Mouse (Mus musculus): Measurements from ENCODE around the gene Bpi. TPM values are rescaled to one million over a fixed set of nuclear protein-coding genes. Genes with fewer than 3 reads are reported as not detected.

Bpi gene
- polyA plus RNA-seq, 1 experiment from 2014 or later: not detected

GRCm38 (mm10) chr2:158306696-158307049 lies 48.8 kb downstream of the Bpi start:
- Histone ChIP-seq H3K4me3 (no peak overlapping the region), H3K4me1 (no peaks in the 10 kb centered on the region), H3K4me2 (replicated peaks) (no peak overlapping the region), H3K9ac (replicated peaks) (no peak overlapping the region), H3K36me3 (no peaks in the 10 kb centered on the region), H3K27me3 (no peaks in the 10 kb centered on the region), H3K27ac (replicated peaks) (no peak overlapping the region), H3K9me3 (no peaks in the 10 kb centered on the region)
- no peak for ATAC-seq (replicated peaks)
- WGBS: 53% methylated on average over 6 of the region's 6 CpGs

- no peaks in the 10 kb centered on the region for H3K27me3 ChIP-seq
- H3K4me1 ChIP-seq: no peaks in the 10 kb centered on the region
- no peaks in the 10 kb centered on the region for H3K36me3 ChIP-seq
- 50% methylated on average over 5 of the region's 5 CpGs for WGBS
- H3K9me3 ChIP-seq: no peaks in the 10 kb centered on the region
- no peak overlapping the region for H3K9ac ChIP-seq (replicated peaks)
- no peak overlapping the region for H3K4me2 ChIP-seq (replicated peaks)
- H3K27ac ChIP-seq (replicated peaks): no peak overlapping the region
- no peak overlapping the region for H3K4me3 ChIP-seq
- ATAC-seq (replicated peaks): no peak
Measured at GRCm38 (mm10) chr2:158308276-158308675, 50.4 kb downstream of the Bpi start.

DNA sequence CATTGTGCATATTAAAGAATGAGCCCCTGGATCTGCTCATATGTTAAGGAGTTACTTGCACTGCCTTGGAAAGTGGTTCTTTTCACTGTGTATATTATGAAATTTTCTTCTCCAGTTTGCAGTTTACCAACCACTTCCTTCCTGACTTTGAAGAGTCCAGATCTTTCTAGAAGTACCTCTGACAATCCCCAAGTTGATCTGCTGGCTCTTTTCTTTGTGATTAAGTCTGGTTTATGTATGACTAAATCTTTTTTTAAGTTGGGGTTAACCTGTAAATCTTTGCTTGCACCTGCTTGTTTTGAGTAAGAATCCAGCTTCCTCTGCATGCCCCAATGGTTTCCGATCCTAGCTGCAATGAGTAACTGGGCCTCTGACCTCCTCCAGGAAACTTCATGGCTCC lies 55.2 kb downstream of the Bpi start:
- Histone ChIP-seq H3K36me3 (no peaks in the 10 kb centered on the region), H3K9ac (replicated peaks) (no peak overlapping the region), H3K4me1 (peaks cover 4% of the 10 kb centered on the region; the same call in 1 of the 2 replicates), H3K4me2 (replicated peaks) (no peak overlapping the region), H3K4me3 (no peak overlapping the region), H3K27me3 (no peaks in the 10 kb centered on the region), H3K9me3 (no peaks in the 10 kb centered on the region), H3K27ac (replicated peaks) (no peak overlapping the region)
- no peak for ATAC-seq (replicated peaks)
- 78% methylated on average over 1 of the region's 1 CpGs for WGBS

DNA sequence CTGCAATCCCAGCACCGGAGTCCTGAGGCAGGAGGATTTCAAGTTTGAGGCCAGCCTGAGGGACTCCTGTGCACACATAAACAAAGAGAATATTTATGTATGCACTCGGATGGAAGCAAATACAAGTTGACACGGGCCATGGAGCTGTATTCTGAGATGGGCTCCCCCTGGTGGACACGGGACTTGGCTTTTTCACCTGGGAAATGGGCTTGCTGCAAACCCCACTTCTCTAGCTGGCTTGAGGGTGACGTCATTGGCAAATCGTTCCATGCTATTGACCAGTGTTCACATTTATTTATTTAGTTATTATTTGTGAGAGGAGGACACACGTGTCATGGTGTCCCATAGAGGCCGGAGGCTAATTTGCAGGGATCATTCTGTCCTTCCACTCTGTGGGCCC lies 58.5 kb downstream of the Bpi start:
- Histone ChIP-seq H3K36me3 (no peaks in the 10 kb centered on the region), H3K4me1 (peaks cover 4% of the 10 kb centered on the region; the same call in 1 of the 2 replicates), H3K4me3 (no peak overlapping the region), H3K9ac (replicated peaks) (no peak overlapping the region), H3K27ac (replicated peaks) (no peak overlapping the region), H3K9me3 (no peaks in the 10 kb centered on the region), H3K27me3 (no peaks in the 10 kb centered on the region), H3K4me2 (replicated peaks) (no peak overlapping the region)
- 73% methylated on average over 8 of the region's 8 CpGs for WGBS
- no peak for ATAC-seq (replicated peaks)

- Histone ChIP-seq H3K27me3 (no peaks in the 10 kb centered on the region), H3K4me3 (no peak overlapping the region), H3K9ac (replicated peaks) (no peak overlapping the region), H3K4me2 (replicated peaks) (no peak overlapping the region), H3K36me3 (no peaks in the 10 kb centered on the region), H3K9me3 (no peaks in the 10 kb centered on the region), H3K4me1 (peaks cover 4% of the 10 kb centered on the region; the same call in 1 of the 2 replicates), H3K27ac (replicated peaks) (0 out of 2 replicates have a peak overlapping the region, but pooled peaks have one; percentile 10)
- ATAC-seq (replicated peaks): peak; percentile 71
- WGBS: 13% methylated on average over 5 of the region's 5 CpGs
Measured at GRCm38 (mm10) chr2:158317026-158317425, 59.1 kb downstream of the Bpi start.

- ATAC-seq (replicated peaks): no peak
- Histone ChIP-seq H3K4me1 (peaks cover 4% of the 10 kb centered on the region; the same call in 1 of the 2 replicates), H3K27me3 (no peaks in the 10 kb centered on the region), H3K27ac (replicated peaks) (no peak overlapping the region), H3K4me2 (replicated peaks) (no peak overlapping the region), H3K9me3 (no peaks in the 10 kb centered on the region), H3K4me3 (no peak overlapping the region), H3K9ac (replicated peaks) (no peak overlapping the region), H3K36me3 (no peaks in the 10 kb centered on the region)
- WGBS: 89% methylated on average over 6 of the region's 6 CpGs
Measured at GRCm38 (mm10) chr2:158321596-158321995, 63.7 kb downstream of the Bpi start.

DNA sequence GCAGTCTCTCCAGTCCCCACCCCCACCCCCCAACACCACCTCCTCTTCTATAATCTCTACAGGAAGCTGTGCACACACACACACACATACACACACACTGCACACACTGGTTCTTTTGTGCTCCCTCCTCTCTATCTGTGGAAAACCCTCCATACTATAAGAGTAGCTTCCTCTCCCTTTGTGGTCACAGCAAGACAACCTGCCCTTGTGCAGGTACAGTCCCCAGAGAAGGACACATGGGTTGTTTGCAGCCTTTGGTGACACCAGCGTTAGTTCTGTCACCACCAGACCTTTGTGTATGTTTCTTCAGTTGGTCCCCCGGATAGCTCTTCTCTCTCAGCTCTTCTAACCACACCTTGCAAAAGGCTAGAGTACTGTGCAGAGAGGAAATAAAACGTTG lies 65.0 kb downstream of the Bpi start:
- H3K4me2 ChIP-seq (replicated peaks): no peak overlapping the region
- H3K4me1 ChIP-seq: no peaks in the 10 kb centered on the region
- H3K27me3 ChIP-seq: no peaks in the 10 kb centered on the region
- H3K36me3 ChIP-seq: no peaks in the 10 kb centered on the region
- WGBS: 77% methylated on average over 3 of the region's 3 CpGs
- no peak for ATAC-seq (replicated peaks)
- no peaks in the 10 kb centered on the region for H3K9me3 ChIP-seq
- no peak overlapping the region for H3K4me3 ChIP-seq
- H3K27ac ChIP-seq (replicated peaks): no peak overlapping the region
- H3K9ac ChIP-seq (replicated peaks): no peak overlapping the region

- H3K4me3 ChIP-seq: no peak overlapping the region
- no peaks in the 10 kb centered on the region for H3K36me3 ChIP-seq
- H3K27ac ChIP-seq (replicated peaks): no peak overlapping the region
- no peak overlapping the region for H3K4me2 ChIP-seq (replicated peaks)
- H3K9ac ChIP-seq (replicated peaks): no peak overlapping the region
- ATAC-seq (replicated peaks): peak; percentile 63; the same call in 1 of the 2 replicates
- H3K9me3 ChIP-seq: no peaks in the 10 kb centered on the region
- no peaks in the 10 kb centered on the region for H3K4me1 ChIP-seq
- 62% methylated on average over 10 of the region's 10 CpGs for WGBS
- no peaks in the 10 kb centered on the region for H3K27me3 ChIP-seq
Measured at GRCm38 (mm10) chr2:158324531-158325190, 66.8 kb downstream of the Bpi start.

DNA sequence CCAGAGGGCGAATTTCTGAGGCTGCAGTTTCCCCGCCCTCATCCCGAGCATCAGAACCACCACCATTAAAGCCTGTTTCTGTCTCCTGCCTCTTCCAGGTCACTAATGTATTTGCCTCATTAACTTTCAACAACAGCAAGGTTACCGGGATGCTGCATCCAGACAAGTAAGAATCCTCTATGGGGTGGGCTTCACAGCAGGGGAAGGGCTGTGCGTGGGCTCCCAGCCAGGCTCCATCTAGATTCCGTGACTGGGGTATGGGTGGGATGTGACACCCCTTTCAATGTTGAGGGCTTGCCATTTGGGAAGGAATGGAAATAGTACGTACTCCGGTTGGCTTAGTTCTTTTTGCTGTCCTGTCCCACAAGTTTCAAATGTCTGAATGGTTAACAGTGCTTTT lies 67.7 kb downstream of the Bpi start:
- ATAC-seq (replicated peaks): no peak
- Histone ChIP-seq H3K27ac (replicated peaks) (no peak overlapping the region), H3K27me3 (no peaks in the 10 kb centered on the region), H3K36me3 (no peaks in the 10 kb centered on the region), H3K9me3 (no peaks in the 10 kb centered on the region), H3K4me2 (replicated peaks) (no peak overlapping the region), H3K4me1 (no peaks in the 10 kb centered on the region), H3K9ac (replicated peaks) (no peak overlapping the region), H3K4me3 (no peak overlapping the region)
- WGBS: 53% methylated on average over 8 of the region's 8 CpGs

Small RNA genes lying within 50 kb of the gene (microRNA-seq; reads per million reads assigned to microRNA genes)
- not detected for gene Mir7685

Other genes starting within 250 kb of the Bpi start
- gene Tti1, start 229.7 kb upstream of the Bpi start, polyA plus RNA-seq (2015; fragmentation: Nextera tagmentation; extraction: Ambion mirVana): 21.3 and 22.2 TPM in 2 replicates
- gene Rprd1b, start 229.6 kb upstream of the Bpi start, polyA plus RNA-seq (2015; fragmentation: Nextera tagmentation; extraction: Ambion mirVana): 38.9 and 44.1 TPM in 2 replicates
- 4.7 and 5.0 TPM in 2 replicates for gene Tgm2, start 111.7 kb upstream of the Bpi start, polyA plus RNA-seq (2015; fragmentation: Nextera tagmentation; extraction: Ambion mirVana)
- gene D630003M21Rik, start 28.9 kb upstream of the Bpi start, polyA plus RNA-seq (2015; fragmentation: Nextera tagmentation; extraction: Ambion mirVana): 1.7 and 2.4 TPM in 2 replicates
- gene Lbp, start 48.4 kb downstream of the Bpi start, polyA plus RNA-seq (2015; fragmentation: Nextera tagmentation; extraction: Ambion mirVana): 2.4 and 2.7 TPM in 2 replicates
- gene Snhg11, start 117.5 kb downstream of the Bpi start, polyA plus RNA-seq (2015; fragmentation: Nextera tagmentation; extraction: Ambion mirVana): 108 and 109 TPM in 2 replicates
- gene Ralgapb, start 151.8 kb downstream of the Bpi start, polyA plus RNA-seq (2015; fragmentation: Nextera tagmentation; extraction: Ambion mirVana): 23.8 and 27.7 TPM in 2 replicates
- not detected in 2 replicates for gene Adig, start 244.5 kb downstream of the Bpi start, polyA plus RNA-seq (2015; fragmentation: Nextera tagmentation; extraction: Ambion mirVana)

Data from forebrain, embryonic 15.5 days (tissue).